In genomic region chr5:65131211-65131879, GRCm38 (mm10) we compare ENCODE assay signal across 9 mouse cellular contexts. TPM values are rescaled to one million over a fixed set of nuclear protein-coding genes. Genes with fewer than 3 reads are reported as not detected.
DNase-seq lines count a peak whose midpoint lies in the region; ATAC-seq lines count a peak whose summit lies in the region.
"Had no signal": no experiment of that assay in that cellular context is flagged by ENCODE, and none has a peak within 500 bp of the region (broad histone marks: within the 10 kb centered on the region; RNA-seq: fewer than 3 reads in every experiment).

No protein-coding gene starts in this region.

- ATAC-seq in hindbrain, embryonic 14.5 days (ENCODE audit: low FRiP score): peak; percentile 24; the same call in 1 of the 2 replicates
- ATAC-seq in liver, embryonic 15.5 days (ENCODE audit: insufficient read depth): no peak
- ATAC-seq in stomach, embryonic 14.5 days (ENCODE audit: insufficient number of reproducible peaks, insufficient read depth, low FRiP score, low read depth): no peak
- ATAC-seq: Patski had no signal

- DNase-seq in layer of hippocampus, adult 11-12 months (ENCODE audit: low spot score): peak; percentile 30
- DNase-seq in layer of hippocampus, adult 9-10 months (ENCODE audit: low spot score): no peak
- DNase-seq in embryo, embryonic 11.5 days (ENCODE audit: low read depth, low spot score): peak; percentile 22
- DNase-seq in hindbrain, embryonic 14.5 days (ENCODE audit: low spot score): peak; percentile 65
- no peak for DNase-seq in c-Kit-positive CD71-positive TER-119-positive erythroid progenitor cells, embryonic 14.5 days (ENCODE audit: low spot score)
- DNase-seq in ovary, postnatal 14 days (ENCODE audit: low spot score): no peak

- 7% methylated on average over 20 of the region's 20 CpGs for WGBS in hindbrain, embryonic 14.5 days
- WGBS in liver, embryonic 15.5 days (ENCODE audit: insufficient replicate concordance): 34% methylated on average over 20 of the region's 20 CpGs
- WGBS in stomach, embryonic 14.5 days: 20% methylated on average over 20 of the region's 20 CpGs

- H3K4me3 ChIP-seq in hindbrain, embryonic 14.5 days (replicated peaks; ENCODE audit: low read length): peak overlapping the region; percentile 57
- peak overlapping the region; percentile 25; the same call in 1 of the 2 replicates for H3K4me3 ChIP-seq in liver, embryonic 15.5 days (replicated peaks)
- H3K4me3 ChIP-seq in stomach, embryonic 14.5 days (ENCODE audit: low read depth, low read length): peak overlapping the region; percentile 31

- H3K9ac ChIP-seq in hindbrain, embryonic 14.5 days: peak overlapping the region; percentile 77
- H3K9ac ChIP-seq in liver, embryonic 15.5 days: no peak overlapping the region
- no peak overlapping the region; the same call in 1 of the 2 replicates for H3K9ac ChIP-seq in stomach, embryonic 14.5 days (replicated peaks; ENCODE audit: low read depth, low read length)

- H3K4me1 ChIP-seq in hindbrain, embryonic 14.5 days (replicated peaks; ENCODE audit: control insufficient read depth, insufficient read depth, low read length): peaks cover 6% of the 10 kb centered on the region; the same call in 1 of the 2 replicates
- H3K4me1 ChIP-seq in liver, embryonic 15.5 days (replicated peaks): no peaks in the 10 kb centered on the region
- no peaks in the 10 kb centered on the region for H3K4me1 ChIP-seq in stomach, embryonic 14.5 days (ENCODE audit: control insufficient read depth, insufficient read depth, low read length)

- peak overlapping the region; percentile 88 for H3K27ac ChIP-seq in hindbrain, embryonic 14.5 days
- no peak overlapping the region for H3K27ac ChIP-seq in liver, embryonic 15.5 days (replicated peaks)
- H3K27ac ChIP-seq in stomach, embryonic 14.5 days (ENCODE audit: low read length): no peak overlapping the region

- no peaks in the 10 kb centered on the region for H3K27me3 ChIP-seq in hindbrain, embryonic 14.5 days (ENCODE audit: control insufficient read depth, insufficient read depth, low read length)
- H3K27me3 ChIP-seq in liver, embryonic 15.5 days: no peaks in the 10 kb centered on the region
- H3K27me3 ChIP-seq in stomach, embryonic 14.5 days (ENCODE audit: control insufficient read depth, insufficient read depth, low read length): no peaks in the 10 kb centered on the region
- H3K27me3 ChIP-seq: Patski had no signal

- H3K36me3 ChIP-seq in hindbrain, embryonic 14.5 days (replicated peaks; ENCODE audit: control insufficient read depth, insufficient read depth): no peaks in the 10 kb centered on the region
- H3K36me3 ChIP-seq in liver, embryonic 15.5 days (replicated peaks): no peaks in the 10 kb centered on the region
- H3K36me3 ChIP-seq in stomach, embryonic 14.5 days (ENCODE audit: control insufficient read depth, insufficient read depth, low read length): no peaks in the 10 kb centered on the region

- no peaks in the 10 kb centered on the region for H3K9me3 ChIP-seq in hindbrain, embryonic 14.5 days (ENCODE audit: control insufficient read depth, low read length)
- no peaks in the 10 kb centered on the region for H3K9me3 ChIP-seq in liver, embryonic 15.5 days (replicated peaks)
- H3K9me3 ChIP-seq in stomach, embryonic 14.5 days (ENCODE audit: control insufficient read depth, low read depth, low read length): no peaks in the 10 kb centered on the region

- H3K4me2 ChIP-seq in hindbrain, embryonic 14.5 days (replicated peaks): peak overlapping the region; percentile 74
- H3K4me2 ChIP-seq in liver, embryonic 15.5 days: peak overlapping the region; percentile 43
- H3K4me2 ChIP-seq in stomach, embryonic 14.5 days (replicated peaks; ENCODE audit: low read depth, low read length): peak overlapping the region; percentile 51

RNA-seq across cellular contexts. Expression of gene Klhl5, which starts 24.0 kb away (rescaled TPM):
- 49.2 and 53.1 TPM in 2 replicates for polyA plus RNA-seq in hindbrain, embryonic 14.5 days (2014; fragmentation: Nextera tagmentation; extraction: Ambion mirVana)
- 4.1 and 4.2 TPM in 2 replicates for polyA plus RNA-seq in liver, embryonic 15.5 days (2015; fragmentation: Nextera tagmentation; extraction: Ambion mirVana)
- polyA plus RNA-seq in stomach, embryonic 14.5 days (2014; fragmentation: Nextera tagmentation; extraction: Ambion mirVana): 16.5 and 20.5 TPM in 2 replicates

RNA-seq across cellular contexts. Expression of gene Tmem156, which starts 39.4 kb away (rescaled TPM):
- not detected in 2 replicates for polyA plus RNA-seq in hindbrain, embryonic 14.5 days (2014; fragmentation: Nextera tagmentation; extraction: Ambion mirVana)
- 0.88 and 0.89 TPM in 2 replicates for polyA plus RNA-seq in liver, embryonic 15.5 days (2015; fragmentation: Nextera tagmentation; extraction: Ambion mirVana)
- 0.56 and 0.72 TPM in 2 replicates for polyA plus RNA-seq in stomach, embryonic 14.5 days (2014; fragmentation: Nextera tagmentation; extraction: Ambion mirVana)
- polyA plus RNA-seq: Patski had no signal

Comparison
In these comparisons a context has a peak if more than half of its experiments do, and no peak if none do; other contexts are left out.
1. DNase-seq: peak in layer of hippocampus, adult 11-12 months (single experiment), embryo, embryonic 11.5 days (single experiment) and hindbrain, embryonic 14.5 days (single experiment); none in layer of hippocampus, adult 9-10 months (single experiment), c-Kit-positive CD71-positive TER-119-positive erythroid progenitor cells, embryonic 14.5 days (single experiment) and ovary, postnatal 14 days (single experiment).
2. Peak in every context shown above with its lines, with median percentiles within 50 percentile points of each other: H3K4me2 ChIP-seq and H3K4me3 ChIP-seq.